Mouse (Mus musculus): ENCODE measurements around the gene Fam163a. TPM values are rescaled to one million over a fixed set of nuclear protein-coding genes. Genes with fewer than 3 reads are reported as not detected.
"Not testable (repeated sequence)": the region's sequence is repeated elsewhere in the genome, so short reads cannot be mapped to it uniquely, and the experiment has no call there.

The Fam163a gene
- 0.26 and 0.43 TPM in 2 replicates for polyA plus RNA-seq (2014; fragmentation: Nextera tagmentation; extraction: Ambion mirVana)

DNA sequence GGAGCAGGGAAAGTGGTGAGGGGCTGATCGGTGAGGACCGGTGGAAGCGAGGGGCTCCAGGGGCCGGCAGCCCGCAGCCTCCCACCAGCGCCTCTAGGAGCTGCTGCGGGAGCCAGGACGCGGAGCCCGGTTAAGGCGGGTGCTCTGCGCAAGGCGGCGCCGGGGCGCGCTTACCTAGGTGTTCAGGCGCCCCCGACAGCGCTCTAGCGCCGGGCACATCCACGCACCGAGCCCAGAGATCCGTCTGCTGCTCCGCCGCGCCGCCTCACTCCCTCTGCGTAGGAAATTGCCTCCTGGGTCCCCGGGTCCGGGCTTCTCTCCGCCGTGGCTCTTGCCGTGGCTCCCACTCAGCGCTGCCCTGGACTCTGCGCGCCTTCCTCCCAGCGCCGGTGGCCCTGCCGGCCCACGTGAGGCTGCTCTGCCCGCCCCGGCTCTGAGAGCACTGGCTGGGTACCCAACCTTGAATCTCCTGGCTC is at the start of gene Fam163a:
Gene Fam163a, minus strand, starts transcription at position 371 of the 476 bp plus-strand sequence.
- no peaks in the 10 kb centered on the region for H3K36me3 ChIP-seq (ENCODE audit: control insufficient read depth, insufficient read depth, low read length)
- H3K9ac ChIP-seq (ENCODE audit: low read depth, low read length): no peak within 1 kb of the TSS
- WGBS: 1% methylated on average over 44 of the region's 44 CpGs
- peak within 1 kb of the TSS; percentile 25 for H3K4me3 ChIP-seq (ENCODE audit: low read depth, low read length)
- peak within 1 kb of the TSS; percentile 65 for H3K4me2 ChIP-seq
- no peaks in the 10 kb centered on the region for H3K9me3 ChIP-seq (ENCODE audit: control insufficient read depth, low read length)
- H3K27me3 ChIP-seq (replicated peaks; ENCODE audit: control insufficient read depth, insufficient read depth, low read length): peaks cover 59% of the 10 kb centered on the region
- no peak for ATAC-seq (replicated peaks; ENCODE audit: low FRiP score)
- no peak within 1 kb of the TSS for H3K27ac ChIP-seq (ENCODE audit: low read depth, low read length)
- DNase-seq (ENCODE audit: low spot score): no peak
- H3K4me1 ChIP-seq (replicated peaks; ENCODE audit: control insufficient read depth, insufficient read depth, low read length): no peaks in the 10 kb centered on the region; the same call in 1 of the 2 replicates

DNA sequence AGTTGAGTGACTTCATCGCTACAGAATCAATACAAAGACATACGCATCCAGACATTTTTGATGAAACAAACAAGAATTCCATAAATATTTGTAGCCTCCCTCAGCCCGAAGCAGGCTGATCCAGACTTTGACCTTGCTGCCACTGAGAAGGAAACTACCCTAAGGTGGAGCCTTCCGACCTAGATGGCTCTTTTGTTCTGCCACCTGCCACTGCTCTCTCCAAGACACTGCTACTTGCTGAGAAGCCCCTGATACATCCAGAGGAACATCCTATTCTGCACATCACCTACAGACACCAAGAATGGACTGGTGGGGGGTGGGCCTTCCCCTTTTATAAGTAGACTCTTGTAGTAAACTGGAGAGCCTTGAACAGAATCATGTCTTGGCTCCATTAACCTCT is 46.3 kb upstream of the Fam163a start:
- not testable (repeated sequence) for H3K9ac ChIP-seq (ENCODE audit: low read depth, low read length); H3K9me3 ChIP-seq (ENCODE audit: control insufficient read depth, low read length); H3K27ac ChIP-seq (ENCODE audit: low read depth, low read length); H3K27me3 ChIP-seq (replicated peaks; ENCODE audit: control insufficient read depth, insufficient read depth, low read length); H3K36me3 ChIP-seq (ENCODE audit: control insufficient read depth, insufficient read depth, low read length); H3K4me1 ChIP-seq (replicated peaks; ENCODE audit: control insufficient read depth, insufficient read depth, low read length); ATAC-seq (replicated peaks; ENCODE audit: low FRiP score); H3K4me2 ChIP-seq; H3K4me3 ChIP-seq (ENCODE audit: low read depth, low read length); DNase-seq (ENCODE audit: low spot score)
- WGBS: 77% methylated on average over 4 of the region's 4 CpGs

DNA sequence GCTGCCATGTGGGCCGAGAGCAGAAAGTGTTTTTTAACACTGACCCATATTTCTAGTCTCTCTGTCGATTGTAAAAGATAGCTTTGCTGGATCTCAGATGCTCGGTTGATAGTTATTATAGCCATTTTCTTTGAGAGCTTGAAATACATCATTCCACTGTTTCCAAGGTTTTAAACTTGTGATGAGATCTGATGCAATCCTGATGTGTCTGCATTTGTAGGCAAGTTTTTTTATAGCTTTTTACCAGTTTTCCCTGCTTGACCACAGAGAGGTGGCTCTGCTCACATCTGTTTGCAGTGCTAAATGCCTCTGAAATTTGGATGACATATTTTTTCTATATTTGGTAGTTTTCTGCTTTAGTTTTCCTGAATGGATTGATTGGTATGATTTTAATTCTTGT is 43.1 kb upstream of the Fam163a start:
- no peaks in the 10 kb centered on the region for H3K9me3 ChIP-seq (ENCODE audit: control insufficient read depth, low read length)
- no peaks in the 10 kb centered on the region for H3K36me3 ChIP-seq (ENCODE audit: control insufficient read depth, insufficient read depth, low read length)
- no peak overlapping the region for H3K4me3 ChIP-seq (ENCODE audit: low read depth, low read length)
- 72% methylated on average over 3 of the region's 3 CpGs for WGBS
- no peak overlapping the region for H3K4me2 ChIP-seq
- no peak for DNase-seq (ENCODE audit: low spot score)
- H3K4me1 ChIP-seq (replicated peaks; ENCODE audit: control insufficient read depth, insufficient read depth, low read length): no peaks in the 10 kb centered on the region
- H3K9ac ChIP-seq (ENCODE audit: low read depth, low read length): no peak overlapping the region
- no peak overlapping the region for H3K27ac ChIP-seq (ENCODE audit: low read depth, low read length)
- no peak for ATAC-seq (replicated peaks; ENCODE audit: low FRiP score)
- H3K27me3 ChIP-seq (replicated peaks; ENCODE audit: control insufficient read depth, insufficient read depth, low read length): no peaks in the 10 kb centered on the region

DNA sequence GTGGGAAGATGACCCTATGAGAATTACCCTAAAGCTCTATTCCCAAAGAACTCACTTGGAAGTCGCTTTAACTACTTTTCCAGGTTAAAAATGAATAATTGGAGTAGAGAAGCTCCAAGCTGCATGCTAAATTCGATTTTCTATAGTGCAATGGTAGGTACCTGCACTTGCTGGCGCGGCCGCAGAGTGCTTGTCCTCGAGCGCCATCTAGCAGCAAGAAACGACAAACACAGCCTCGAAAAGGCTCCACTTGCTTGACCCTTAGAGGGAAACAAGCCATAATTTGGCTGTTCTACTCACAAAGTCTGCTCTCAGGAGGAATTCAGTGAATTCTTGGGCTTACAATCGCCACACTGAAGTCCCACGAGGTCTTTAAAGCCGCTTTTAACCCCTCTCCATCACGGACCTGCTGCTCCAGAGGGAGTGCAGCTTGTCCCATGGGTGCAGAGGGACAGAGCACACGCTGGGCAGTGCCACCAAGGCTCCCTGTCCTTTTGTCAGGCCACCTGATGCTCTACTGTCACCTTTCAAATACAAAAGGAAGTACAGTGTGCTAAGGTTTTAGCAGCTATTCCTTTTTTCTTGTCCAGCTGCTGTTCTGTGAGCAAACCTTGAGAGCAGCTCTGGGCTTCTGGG is 37.0 kb upstream of the Fam163a start:
- H3K9me3 ChIP-seq (ENCODE audit: control insufficient read depth, low read length): no peaks in the 10 kb centered on the region
- ATAC-seq (replicated peaks; ENCODE audit: low FRiP score) (peak; percentile 54; the same call in 1 of the 2 replicates), DNase-seq (ENCODE audit: low spot score) (peak; percentile 52)
- H3K4me1 ChIP-seq (replicated peaks; ENCODE audit: control insufficient read depth, insufficient read depth, low read length): no peaks in the 10 kb centered on the region
- H3K27me3 ChIP-seq (replicated peaks; ENCODE audit: control insufficient read depth, insufficient read depth, low read length): no peaks in the 10 kb centered on the region
- 7% methylated on average over 14 of the region's 14 CpGs for WGBS
- H3K9ac ChIP-seq (ENCODE audit: low read depth, low read length): no peak overlapping the region
- no peak overlapping the region for H3K27ac ChIP-seq (ENCODE audit: low read depth, low read length)
- no peak overlapping the region for H3K4me3 ChIP-seq (ENCODE audit: low read depth, low read length)
- H3K4me2 ChIP-seq: no peak overlapping the region
- no peaks in the 10 kb centered on the region for H3K36me3 ChIP-seq (ENCODE audit: control insufficient read depth, insufficient read depth, low read length)

DNA sequence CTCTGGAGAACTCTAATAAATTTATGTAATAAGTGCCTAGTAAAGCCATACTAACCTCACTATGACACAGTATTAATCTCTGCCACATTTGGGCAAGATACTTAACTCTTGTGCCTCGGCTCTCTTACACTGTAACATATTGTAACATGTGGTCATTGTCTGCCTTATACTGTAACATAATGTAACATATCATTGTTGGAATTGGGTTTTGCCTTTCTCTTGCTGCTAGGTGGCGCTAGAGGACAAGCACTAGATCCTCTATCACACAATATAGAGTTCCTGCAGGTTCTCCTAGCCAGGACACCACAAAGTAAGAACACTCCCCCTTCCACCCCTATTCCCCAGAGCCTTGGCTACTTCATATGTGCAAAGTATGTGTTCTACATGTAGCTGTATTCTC is 36.2 kb upstream of the Fam163a start:
- Histone ChIP-seq H3K4me1 (replicated peaks; ENCODE audit: control insufficient read depth, insufficient read depth, low read length) (no peaks in the 10 kb centered on the region), H3K9me3 (ENCODE audit: control insufficient read depth, low read length) (no peaks in the 10 kb centered on the region), H3K4me2 (no peak overlapping the region), H3K27ac (ENCODE audit: low read depth, low read length) (no peak overlapping the region), H3K27me3 (replicated peaks; ENCODE audit: control insufficient read depth, insufficient read depth, low read length) (no peaks in the 10 kb centered on the region), H3K36me3 (ENCODE audit: control insufficient read depth, insufficient read depth, low read length) (no peaks in the 10 kb centered on the region), H3K9ac (ENCODE audit: low read depth, low read length) (no peak overlapping the region), H3K4me3 (ENCODE audit: low read depth, low read length) (no peak overlapping the region)
- DNase-seq (ENCODE audit: low spot score): no peak
- no peak; the same call in 1 of the 2 replicates for ATAC-seq (replicated peaks; ENCODE audit: low FRiP score)
- WGBS: 26% methylated on average over 2 of the region's 2 CpGs

DNA sequence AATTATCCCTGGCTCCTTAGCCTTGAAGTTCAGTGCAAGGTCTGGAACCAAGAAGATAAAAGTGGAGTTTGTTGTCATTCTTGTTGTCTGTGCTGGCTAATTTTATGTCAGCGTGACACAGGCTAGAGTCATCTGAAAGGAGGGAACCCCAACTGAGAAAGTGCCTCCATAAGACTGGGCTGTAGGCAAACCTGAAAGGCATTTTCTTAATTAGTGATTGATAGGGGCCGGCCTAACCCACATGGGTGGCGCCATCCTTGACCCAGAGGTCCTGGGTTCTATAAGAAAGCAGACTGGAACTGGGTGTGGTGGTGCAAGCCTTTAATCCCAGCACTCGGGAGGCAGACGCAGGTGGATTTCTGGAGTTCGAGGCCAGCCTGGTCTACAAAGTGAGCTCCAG is 26.3 kb upstream of the Fam163a start:
- no peak overlapping the region for H3K4me3 ChIP-seq (ENCODE audit: low read depth, low read length)
- no peaks in the 10 kb centered on the region for H3K27me3 ChIP-seq (replicated peaks; ENCODE audit: control insufficient read depth, insufficient read depth, low read length)
- peaks cover 16% of the 10 kb centered on the region for H3K4me1 ChIP-seq (replicated peaks; ENCODE audit: control insufficient read depth, insufficient read depth, low read length)
- H3K27ac ChIP-seq (ENCODE audit: low read depth, low read length): no peak overlapping the region
- H3K36me3 ChIP-seq (ENCODE audit: control insufficient read depth, insufficient read depth, low read length): no peaks in the 10 kb centered on the region
- ATAC-seq (replicated peaks; ENCODE audit: low FRiP score) (no peak), DNase-seq (ENCODE audit: low spot score) (no peak)
- WGBS: 81% methylated on average over 6 of the region's 6 CpGs
- no peak overlapping the region for H3K4me2 ChIP-seq
- peaks cover 2% of the 10 kb centered on the region; the same call in 1 of the 2 replicates for H3K9me3 ChIP-seq (ENCODE audit: control insufficient read depth, low read length)
- no peak overlapping the region for H3K9ac ChIP-seq (ENCODE audit: low read depth, low read length)

DNA sequence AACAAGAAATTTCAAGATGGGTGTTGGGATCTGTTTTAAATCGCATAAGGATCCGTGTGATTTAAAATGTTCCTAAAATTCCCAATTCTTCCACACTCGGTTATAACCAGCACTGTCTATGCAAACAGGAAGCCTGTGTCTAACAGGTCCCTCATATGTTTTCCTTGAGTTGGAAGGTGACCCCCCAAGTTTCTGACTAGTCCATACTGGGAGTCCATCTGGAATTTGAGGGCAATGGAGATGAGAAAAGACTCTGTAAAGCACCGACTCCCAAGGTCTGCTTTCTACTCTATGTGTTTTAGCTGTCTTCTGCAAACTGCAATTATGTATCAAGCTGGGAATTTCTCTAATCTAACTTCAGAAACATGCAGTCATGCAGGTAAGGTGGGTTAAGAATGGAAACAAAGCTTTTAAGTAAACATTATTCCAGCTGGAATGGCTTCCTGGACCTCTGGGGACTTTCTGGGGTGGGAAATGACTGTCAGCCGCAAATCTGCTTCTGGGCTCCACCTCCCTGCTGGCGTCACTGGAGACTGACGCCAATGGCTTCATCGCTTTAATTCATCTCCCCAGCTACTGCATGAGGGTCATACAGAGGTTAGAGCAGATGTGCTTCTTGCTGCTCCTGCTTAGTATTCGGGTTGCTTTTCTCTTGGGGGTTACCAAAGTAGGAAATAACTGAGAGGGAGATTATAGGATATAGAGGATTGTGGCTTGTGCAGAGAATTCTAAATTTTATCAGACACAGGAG is 25.7 kb upstream of the Fam163a start:
- Histone ChIP-seq H3K9ac (ENCODE audit: low read depth, low read length) (no peak overlapping the region), H3K9me3 (ENCODE audit: control insufficient read depth, low read length) (peaks cover 2% of the 10 kb centered on the region; the same call in 1 of the 2 replicates), H3K4me3 (ENCODE audit: low read depth, low read length) (no peak overlapping the region), H3K4me2 (no peak overlapping the region), H3K36me3 (ENCODE audit: control insufficient read depth, insufficient read depth, low read length) (no peaks in the 10 kb centered on the region), H3K27me3 (replicated peaks; ENCODE audit: control insufficient read depth, insufficient read depth, low read length) (no peaks in the 10 kb centered on the region), H3K4me1 (replicated peaks; ENCODE audit: control insufficient read depth, insufficient read depth, low read length) (peaks cover 19% of the 10 kb centered on the region), H3K27ac (ENCODE audit: low read depth, low read length) (no peak overlapping the region; the same call in 1 of the 2 replicates)
- 49% methylated on average over 9 of the region's 9 CpGs for WGBS
- ATAC-seq (replicated peaks; ENCODE audit: low FRiP score): no peak
- no peak for DNase-seq (ENCODE audit: low spot score)

DNA sequence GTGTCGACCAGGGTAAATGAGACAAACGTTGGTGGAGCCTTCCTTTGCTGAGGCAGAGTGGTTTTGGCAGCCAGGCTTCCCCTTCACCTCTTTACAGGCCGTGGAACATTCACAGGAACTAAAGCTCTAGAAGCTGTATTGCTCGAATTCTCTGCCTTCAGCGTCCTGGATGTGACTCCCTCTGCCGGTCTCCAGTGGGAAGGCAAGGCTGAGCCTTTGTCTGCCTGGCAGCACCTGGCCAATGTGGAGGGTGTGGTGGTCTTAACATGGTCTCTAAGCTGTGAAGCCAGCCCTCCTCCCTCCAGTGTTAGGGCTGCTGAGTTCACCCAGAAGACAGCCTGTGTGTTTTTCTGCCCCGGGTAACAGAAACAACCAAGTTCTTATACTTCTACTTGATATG is 24.6 kb upstream of the Fam163a start:
- Histone ChIP-seq H3K27ac (ENCODE audit: low read depth, low read length) (no peak overlapping the region), H3K4me2 (no peak overlapping the region), H3K4me1 (replicated peaks; ENCODE audit: control insufficient read depth, insufficient read depth, low read length) (peaks cover 19% of the 10 kb centered on the region), H3K36me3 (ENCODE audit: control insufficient read depth, insufficient read depth, low read length) (no peaks in the 10 kb centered on the region), H3K9me3 (ENCODE audit: control insufficient read depth, low read length) (peaks cover 2% of the 10 kb centered on the region; the same call in 1 of the 2 replicates), H3K9ac (ENCODE audit: low read depth, low read length) (no peak overlapping the region), H3K4me3 (ENCODE audit: low read depth, low read length) (no peak overlapping the region), H3K27me3 (replicated peaks; ENCODE audit: control insufficient read depth, insufficient read depth, low read length) (no peaks in the 10 kb centered on the region)
- WGBS: 23% methylated on average over 7 of the region's 7 CpGs
- peak; percentile 58 for DNase-seq (ENCODE audit: low spot score)
- peak; percentile 66; the same call in 1 of the 2 replicates for ATAC-seq (replicated peaks; ENCODE audit: low FRiP score)

All from liver, embryonic 11.5 days (tissue).